Mouse (Mus musculus) retina, embryonic 14.5 days (tissue): Measurements from ENCODE around the gene Cipc.

ENCODE experiments used
- DNase-seq: peaks from one replicate; pipeline ENCODE4 v3.0.0-alpha.2; 2015; ENCODE audit warnings: low spot score

Gene Cipc

DNA sequence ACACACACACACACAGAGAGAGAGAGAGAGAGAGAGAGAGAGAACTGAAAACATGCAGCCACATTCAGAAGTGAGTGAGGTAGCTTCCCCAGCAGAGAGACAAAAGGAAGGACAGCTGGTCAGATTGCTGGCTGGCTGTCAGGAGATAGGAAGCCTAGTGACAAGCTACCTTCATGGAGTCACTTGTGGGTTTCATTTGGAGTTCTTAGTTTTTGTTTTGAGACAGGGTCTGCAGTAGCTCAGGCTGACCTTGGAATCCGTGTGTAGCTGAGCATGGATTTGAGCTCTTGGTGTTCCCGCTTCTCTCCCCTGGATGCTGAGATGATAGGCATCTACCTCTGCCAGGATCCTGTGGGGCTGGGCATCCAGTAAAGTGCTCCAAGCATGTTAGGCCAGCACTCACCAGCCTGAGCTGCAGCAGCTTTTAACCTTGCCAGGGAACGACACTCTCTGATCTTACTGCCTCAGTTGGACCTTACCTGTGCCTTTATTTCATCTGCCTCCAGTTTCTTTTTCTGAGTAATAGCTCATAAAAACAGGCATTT is 14.0 kb downstream of the Cipc start:
- DNase-seq: no peak

DNA sequence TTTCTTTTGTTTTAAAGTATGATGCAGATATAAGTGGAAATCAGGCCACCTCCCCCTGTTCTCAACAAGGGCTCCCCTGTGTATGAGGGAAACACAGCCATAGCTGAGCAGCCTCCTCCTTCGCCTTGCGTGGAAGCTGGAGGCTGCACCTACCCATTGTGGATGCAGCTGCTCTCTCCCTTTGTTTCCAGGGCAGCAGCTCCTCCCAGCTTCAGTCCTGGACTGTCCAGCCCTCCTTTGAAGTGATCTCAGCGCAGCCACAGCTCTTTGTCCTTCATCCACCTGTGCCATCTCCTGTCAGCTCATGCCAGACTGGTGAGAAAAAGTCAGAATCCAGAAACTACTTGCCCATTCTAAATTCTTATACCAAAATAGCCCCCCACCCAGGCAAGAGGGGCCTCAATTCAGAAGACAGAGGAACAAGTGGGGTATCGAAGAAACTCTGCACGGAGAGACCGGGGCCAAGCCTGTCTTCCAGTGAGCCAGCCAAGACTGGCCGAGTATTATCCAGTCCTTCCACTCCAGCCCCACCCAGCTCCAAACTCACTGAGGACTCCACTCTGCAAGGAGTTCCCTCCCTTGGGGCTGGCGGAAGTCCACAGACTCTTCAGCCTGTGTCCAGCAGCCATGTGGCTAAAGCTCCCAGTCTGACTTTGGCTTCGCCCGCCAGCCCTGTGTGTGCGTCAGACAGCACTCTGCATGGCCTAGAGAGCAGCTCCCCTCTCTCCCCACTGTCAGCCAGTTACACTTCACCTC is 14.9 kb downstream of the Cipc start:
- DNase-seq: no peak

DNA sequence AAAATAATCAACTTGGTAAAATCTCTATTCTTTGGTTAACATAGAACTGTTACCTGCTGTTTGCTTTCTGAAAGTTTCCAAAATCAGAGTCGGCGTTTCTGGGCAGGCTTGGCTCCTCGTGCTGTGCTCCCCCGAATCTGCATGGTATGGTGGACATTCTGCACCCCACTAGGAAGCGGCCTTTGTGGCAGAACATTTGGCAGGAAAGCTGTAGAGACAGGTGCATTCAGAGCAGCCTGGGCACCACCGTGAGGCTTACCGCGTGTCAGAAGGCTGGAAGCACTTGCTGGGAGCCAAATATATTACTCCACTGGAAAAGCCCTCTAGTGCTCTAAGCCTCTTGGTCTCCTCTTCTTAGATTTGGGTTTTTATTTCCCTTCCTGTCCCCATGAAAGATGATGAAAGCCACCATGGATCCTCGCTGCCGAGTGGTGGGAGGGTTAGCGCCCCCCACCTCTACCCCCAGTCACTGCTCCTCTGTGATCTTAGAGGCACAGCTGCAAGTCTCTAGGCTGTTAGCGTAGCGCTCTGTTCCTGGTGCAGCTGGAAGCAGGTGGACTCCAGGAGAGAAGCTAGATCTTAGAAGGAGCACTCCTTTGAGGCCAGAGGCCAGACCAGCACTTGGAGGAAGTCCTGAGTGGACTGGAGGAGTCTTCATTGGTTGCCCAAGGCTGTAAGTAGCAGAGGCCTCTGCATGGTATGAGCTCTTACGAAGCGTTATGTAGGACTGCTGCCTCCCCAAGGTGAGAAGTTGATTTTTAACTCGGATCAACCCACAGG is 17.6 kb downstream of the Cipc start:
- no peak for DNase-seq

DNA sequence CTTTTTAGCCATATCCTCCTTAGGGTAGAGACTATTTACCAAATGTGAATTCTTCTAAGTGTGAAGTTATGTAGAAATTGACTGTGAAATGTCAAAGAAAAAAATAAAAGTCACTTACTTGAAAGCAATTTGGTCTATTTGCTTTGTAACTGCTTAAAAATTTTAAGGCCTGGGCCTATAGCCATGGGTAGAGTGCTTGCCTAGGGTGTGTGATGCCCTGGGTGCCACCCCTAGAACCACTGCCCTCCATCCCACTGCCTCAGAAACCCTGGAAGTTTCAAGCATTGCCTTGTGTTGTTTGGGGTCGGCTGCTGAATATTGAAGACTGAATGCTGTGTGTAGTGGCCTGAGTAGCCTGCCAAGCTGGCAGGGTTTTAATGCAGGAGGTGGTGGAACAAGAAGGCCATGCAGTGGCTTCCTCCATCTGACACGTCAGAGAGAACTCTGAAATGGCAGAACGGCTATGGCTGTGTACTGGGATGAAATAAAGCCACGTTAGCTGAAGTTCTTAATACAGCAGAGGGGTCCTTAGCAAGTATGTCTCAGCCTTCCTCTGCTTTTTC is 18.5 kb downstream of the Cipc start:
- no peak for DNase-seq

DNA sequence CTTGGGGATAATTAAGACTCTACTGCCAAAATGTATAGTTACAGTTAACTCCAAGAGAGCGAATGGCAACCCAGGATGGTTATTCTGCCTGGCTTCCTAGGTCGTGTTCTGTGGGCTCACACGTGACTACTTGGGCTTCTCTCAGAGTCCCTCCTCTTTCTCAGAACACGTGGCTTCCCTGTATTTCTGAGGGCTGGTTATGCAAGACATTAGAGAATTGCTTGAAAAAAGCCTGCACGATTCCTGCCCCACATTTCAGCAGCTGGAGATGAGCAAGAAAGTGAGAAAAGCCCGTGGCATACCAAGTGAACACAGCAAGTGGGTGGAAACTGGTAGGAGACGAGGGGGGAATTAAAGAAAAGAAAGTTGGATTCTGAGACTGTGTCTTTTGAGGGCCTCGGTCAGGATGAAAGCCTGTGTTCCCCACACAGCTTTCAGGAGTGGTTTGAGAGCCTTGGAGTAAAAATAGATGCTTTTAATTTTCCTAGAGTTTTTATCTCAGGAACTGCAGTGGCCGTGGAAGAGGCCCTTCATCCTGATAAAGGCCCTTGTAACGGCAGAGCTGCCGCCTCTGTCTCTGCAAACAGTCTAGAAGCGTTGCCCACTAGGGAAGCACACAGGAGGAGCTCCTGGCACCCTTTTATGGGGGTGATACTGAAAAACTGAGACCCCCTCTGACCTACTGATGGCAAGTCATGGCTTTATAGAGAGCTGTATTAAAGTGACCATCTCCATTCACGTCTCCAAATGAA is 21.8 kb downstream of the Cipc start:
- no peak for DNase-seq

DNA sequence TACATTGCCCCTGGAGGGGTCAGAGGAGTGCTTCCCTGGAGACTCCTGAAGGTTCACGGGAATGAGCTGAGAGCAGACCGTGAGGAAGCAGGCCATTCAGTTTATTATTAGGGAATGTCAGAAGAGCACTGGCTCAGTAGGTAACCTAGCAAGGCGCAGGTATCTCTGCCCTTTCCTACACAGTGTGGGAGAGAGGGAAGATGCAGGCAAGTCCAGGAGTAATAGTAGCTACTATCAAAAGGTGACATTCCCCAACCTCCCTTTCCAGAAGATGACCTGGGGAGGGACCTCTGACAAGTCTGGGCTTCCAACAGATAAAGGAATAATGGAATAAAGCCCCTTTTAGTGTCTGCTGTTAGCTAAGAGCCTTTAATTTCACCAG is 22.4 kb downstream of the Cipc start:
- DNase-seq: no peak

DNA sequence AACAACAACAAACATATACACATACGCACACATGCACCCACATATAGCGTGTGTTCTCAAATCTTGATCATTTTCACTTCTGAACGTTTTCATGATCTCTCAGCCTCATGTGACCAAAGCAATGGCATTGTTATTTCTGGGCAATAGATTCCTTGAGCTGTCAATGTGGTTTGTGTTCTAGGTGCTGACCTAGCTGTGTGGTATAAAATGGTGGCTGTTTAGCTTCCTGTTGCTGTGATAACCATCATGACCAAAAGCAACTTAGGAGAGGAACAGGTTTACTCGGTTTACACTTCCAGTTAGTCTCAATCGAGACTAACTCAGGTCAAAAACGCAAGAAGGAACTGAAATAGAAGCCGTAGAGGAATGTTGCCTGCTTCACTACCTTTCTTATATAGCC is 24.2 kb downstream of the Cipc start:
- DNase-seq: no peak

DNA sequence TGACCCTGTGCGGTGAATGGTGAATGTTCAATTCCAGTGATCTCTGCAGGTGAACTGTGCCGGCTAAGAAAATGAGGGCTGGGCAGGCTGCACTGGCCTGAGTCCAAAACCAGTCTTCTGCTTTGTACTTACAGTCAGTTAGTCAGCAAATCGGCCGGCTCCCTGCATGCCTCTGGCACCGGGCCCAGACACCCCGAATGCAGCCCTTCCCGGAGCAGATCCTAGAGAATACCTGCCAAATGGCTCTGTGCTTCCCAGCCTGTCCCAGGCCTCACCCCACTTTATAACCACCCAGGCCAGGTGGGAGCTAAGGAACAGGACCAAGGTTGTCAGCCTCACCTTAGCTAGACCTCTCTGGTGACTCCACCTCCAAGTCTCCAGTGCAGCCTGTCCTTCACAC is 26.4 kb downstream of the Cipc start:
- no peak for DNase-seq

DNA sequence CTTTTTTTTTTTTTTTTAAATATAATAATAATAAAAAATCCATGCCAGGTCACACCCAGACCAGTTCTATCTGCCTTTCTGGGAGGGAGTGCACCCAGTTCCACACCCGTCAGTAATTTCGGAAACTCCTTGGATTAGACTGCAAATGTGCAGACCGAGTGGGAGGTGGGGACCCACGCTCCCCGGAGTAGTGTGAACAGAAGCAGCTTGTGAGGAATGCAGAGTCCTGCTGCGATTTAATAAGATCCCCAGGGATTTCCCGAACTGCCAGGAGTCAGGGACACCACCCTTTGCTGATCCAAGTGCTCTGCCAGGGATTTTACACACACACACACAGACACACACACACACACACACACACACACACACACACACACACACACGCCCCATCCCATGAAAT is 26.9 kb downstream of the Cipc start:
- DNase-seq: no peak

DNA sequence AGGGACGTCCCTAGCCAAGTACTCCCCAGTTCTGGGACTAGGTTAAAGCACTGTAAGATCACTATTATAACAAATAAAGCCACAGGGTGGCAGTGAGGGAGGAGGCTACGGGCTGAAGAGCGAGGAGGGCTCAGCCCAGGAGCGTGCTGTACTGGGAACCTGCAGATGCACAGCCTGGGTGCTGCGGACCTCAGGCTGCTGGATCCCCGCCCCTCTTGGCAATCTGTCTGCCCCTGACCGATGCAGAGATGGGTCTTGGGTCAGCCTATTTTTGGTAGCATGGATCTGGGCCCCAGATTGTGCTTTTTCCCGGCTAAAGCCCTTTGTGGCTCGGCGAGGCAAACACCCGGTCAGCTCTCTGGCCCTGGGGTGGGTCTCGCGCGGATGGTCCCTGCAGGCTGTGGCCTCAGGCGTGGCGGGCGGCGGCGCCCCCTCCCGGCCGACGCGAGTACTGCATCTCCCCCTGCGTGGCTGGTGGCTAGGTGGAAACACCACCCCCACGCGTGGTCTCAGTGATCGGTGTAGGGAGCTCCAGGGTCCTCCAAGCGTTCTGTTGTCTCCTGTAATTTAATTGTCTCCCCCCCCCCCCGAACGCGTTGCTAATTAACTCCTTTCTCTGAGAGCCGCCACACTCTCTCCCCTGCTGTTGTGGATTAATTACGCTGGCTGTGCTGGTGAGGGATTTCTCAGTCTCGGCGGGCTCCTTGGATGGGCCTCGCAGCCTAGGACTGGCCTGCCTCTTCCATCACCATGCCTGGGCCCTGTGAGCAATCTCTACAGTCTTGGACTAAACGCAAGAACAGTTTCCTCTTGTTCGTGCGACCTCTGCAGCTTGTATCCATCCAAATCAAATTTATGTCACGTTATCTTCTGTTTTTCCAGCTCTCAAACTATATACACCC is 27.8 kb downstream of the Cipc start:
- peak; percentile 89 for DNase-seq

DNA sequence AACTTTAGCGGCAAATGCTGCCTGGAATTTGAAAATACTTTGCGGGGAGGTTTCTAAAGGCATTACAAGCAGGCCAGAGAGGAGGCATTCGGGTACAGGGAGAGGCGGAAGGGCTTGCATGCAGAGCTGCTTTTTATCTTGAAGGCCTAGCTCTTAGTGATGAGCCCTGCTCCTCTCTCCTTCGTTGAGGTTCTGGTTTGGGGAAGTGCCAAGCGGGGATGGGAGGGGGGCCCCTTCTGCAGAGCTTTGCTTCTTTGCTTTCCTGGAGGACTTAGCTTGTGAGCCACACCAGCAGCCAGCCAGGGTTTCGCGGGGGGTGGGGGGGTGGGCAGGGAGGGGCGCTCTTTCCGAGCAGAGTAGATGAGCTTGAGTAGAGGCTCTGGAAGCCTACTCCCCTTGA is 28.9 kb downstream of the Cipc start:
- DNase-seq: no peak

DNA sequence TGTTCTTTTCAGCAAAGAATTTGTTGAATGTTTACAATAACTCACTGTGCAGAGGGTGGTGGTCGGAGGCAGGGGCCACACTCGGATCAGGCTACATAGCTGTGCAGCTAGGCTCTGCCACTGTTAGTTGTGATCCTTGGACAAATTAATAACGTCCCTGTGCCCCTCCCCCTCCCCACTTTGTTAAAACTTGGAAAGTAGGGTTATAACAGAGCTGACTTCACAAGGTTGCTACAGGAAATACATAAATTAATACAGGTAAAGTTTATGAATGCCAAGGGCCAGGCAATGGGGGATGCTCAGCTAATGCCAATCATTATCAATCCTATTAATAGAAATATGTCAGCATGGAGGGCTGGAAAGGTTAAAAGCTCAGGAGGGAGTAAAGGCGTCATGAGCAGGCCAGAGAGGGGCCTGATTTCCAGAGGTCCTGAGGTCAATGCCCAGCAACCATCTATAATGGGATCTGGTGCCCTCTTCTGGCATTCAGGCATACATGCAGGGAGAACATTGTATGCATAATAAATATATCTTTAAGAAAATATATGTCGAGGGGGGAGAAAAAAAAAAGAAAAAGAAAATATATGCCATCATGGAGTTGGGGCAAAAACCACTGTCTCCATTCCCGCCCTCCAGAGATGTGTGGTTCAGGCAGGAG is 29.8 kb downstream of the Cipc start:
- no peak for DNase-seq

DNA sequence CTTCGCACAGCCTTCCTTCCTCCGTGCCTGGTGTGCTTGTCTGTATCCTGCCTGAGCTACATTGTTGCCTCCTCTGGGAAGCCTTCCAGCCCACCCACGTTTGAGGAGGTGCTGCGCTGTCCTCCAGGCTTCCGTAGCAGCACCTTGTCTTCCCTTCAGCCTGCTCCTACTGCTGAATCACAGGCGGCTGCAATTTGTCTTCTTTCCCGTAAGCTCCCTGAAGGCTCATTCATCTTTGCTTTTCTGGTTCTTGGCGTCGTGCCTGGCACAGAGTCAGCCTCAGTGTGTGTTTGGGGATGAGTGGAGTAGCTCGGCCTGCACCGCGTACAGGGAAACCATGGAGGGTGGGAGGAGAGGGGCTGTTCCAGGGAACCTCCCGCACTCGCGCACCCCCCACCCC is 31.0 kb downstream of the Cipc start:
- DNase-seq: no peak

DNA sequence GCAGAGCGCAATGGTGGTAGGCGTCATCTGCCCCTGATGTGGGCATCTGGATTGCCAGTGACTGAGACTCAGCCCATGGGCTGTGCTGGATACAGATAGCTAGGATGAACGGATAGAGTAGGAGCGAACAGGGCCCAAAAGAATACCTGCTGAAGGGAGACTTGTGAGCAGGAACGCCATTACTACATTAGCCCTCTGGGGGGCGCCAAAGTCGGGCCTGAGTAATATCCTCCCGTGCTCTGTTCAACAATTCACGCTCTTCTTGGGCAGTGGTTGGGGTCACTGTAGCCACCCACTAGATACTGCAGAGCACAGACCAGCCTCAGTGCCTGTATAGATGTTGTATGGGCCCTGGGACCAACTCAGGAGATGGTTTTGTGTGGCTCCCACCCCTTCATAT is 34.3 kb downstream of the Cipc start:
- peak; percentile 56 for DNase-seq

DNA sequence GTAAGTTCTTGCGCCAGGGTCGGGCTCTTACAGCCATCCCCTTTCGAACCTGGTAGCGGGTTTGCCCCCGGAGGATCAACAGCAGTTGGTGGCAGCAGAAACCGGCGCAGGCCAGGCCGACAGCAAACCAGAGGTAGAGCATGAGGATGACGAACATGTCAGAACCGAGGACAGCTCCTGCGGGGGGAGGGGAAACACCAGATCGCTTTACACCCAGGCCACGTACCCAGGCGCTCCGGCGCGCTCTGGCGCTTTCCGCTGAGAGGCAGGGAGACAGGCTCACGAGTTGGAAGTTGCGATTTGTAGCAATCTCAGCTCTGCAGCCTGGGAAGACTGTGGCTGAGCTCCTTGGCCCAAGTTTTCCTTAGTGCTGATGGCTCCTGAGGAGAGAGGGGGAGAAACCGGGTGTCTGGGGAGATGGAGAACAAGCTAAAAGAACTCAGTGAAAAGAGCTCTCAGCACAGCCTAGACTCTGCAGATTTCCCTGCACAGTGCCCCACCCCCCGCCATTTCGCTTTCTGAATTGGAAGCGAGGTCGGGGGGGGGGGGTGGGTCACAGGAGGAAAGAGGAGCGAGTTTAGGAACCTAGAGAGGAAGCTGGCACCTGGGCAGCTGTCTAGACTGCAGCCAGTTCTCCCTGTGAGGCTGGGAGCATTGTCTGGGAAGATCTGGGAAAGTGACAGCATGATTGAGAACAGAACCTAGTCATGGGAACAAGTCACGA is 36.8 kb downstream of the Cipc start:
- peak; percentile 74 for DNase-seq

DNA sequence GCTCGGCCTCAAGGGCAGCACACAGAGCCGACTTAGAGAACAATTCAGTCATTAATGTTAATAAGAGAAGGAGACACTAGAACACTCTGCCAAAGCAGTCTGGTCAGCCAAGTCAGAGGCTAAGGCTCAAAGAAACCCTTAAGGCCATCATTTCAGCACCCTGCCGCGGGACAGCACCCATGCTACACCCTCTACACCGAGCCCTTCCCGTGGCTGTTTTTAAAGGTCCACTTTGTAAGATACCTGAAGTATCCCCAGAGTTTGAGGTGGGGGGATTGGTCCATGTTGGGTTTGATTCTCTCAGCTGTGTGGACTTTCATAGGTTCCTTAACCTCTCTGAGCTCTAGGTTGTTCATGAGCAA is 37.3 kb downstream of the Cipc start:
- peak; percentile 67 for DNase-seq

DNA sequence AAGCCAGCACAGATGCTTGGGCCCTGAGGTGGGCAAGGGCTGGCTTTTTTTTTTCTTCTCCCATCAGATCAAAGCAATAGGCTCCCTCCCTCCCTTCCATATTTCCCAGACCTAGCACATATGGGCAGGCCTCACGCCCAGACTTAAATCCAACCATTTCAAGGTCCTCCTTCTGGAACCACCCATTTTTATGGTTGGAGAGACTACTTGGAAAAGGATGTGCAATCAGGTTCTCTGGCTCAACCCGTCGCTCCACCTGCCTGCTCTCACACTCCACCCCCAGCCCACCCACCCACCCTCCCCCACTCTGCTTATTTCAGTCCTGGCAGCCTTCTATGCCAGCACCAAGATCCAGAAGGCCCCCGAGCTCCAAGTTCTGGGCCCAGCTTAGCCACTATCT is 39.7 kb downstream of the Cipc start:
- DNase-seq: no peak

DNA sequence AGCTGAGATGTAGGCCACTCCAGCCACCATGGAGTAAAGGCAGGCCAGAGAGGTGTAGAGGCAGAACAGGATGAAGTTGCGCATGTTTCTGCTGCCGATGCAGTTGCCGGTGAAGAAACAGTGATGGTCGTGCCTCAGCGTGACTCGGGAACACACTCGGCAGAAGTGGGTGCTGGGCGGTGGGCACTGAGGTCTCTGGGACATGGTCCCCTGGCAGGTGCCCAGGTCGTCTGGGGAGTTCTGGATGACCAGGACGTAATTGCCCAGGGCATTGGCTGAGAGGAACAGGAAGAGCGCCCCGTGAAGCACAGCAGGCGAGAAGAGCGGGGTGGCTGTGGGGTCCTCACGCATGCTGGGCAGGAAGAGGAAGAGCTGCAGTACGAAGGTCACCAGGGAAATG is 41.4 kb downstream of the Cipc start:
- no peak for DNase-seq

DNA sequence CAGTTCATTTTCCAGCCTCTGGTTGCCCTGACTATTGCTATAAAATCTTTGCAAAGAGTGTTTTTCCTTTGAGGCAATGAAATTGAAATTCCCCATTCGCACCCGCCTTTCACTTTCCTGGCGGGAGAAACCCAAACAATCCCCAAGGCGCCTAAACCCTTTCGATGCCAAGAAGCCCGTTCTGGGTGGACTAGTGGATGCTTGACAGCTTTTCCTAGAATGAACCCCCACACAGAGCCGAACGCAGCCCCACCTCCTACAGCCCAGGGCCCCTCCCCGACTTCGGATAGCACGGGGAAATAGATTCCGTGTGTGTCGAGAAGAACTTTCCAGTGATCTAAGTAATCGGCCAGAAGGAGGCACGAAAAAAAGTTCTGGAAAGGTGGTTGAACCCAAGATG is 42.5 kb downstream of the Cipc start:
- DNase-seq: no peak
